Mouse (Mus musculus): ENCODE measurements around the gene Zfp804b. TPM values are rescaled to one million over a fixed set of nuclear protein-coding genes. Genes with fewer than 3 reads are reported as not detected.
"Not testable (repeated sequence)": the region's sequence is repeated elsewhere in the genome, so short reads cannot be mapped to it uniquely, and the experiment has no call there.

Zfp804b gene
- polyA plus RNA-seq (2011; ENCODE audit: insufficient read depth, insufficient read length, low read depth, missing spikeins): not detected in 2 replicates

DNA sequence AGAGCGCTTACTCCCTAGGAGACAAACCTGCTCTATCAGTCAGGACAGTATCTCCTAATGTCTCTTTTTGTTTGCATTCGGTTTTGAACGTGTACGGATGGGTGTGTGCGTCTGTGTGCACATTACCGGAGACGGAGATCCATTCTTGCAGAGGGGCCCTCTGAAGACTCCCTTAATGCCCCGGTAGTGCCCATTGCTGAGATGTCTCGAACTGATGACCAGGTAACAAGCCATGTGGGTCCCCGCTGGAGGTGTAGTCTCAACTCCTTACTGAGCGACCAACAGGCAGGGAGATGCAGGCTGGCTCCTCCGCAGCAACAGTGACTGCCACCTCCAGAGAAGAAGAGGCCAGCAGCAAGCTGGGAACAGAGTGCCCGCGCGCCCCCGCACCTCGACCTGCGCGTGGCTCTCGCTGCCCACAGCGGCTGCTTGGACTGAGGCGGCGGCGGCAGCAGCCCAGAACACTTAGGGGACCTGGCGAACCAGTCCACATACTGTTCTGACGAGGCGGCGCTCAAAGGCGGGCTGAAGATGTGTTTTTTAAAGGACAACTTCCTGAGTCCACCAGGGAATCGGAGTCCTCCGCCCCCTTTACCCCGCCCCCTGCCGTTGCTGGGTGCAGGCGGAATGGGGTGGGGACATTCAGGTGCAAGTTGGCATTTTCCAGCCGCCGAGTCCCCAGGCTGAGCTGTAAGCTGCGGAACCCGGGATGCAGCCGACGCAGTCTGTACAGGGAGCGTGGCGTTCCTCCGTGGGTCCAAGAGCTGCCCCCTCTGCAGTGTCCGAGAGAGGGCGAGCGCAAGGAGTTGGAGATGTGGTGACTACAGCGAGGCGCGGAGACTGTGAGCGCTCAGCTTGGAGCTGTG lies at the start of gene Zfp804b:
TSS of gene Zfp804b (minus strand) at position 612 of the 866 bp plus-strand sequence.
- H3K9me3 ChIP-seq (replicated peaks; ENCODE audit: control insufficient read depth, insufficient read depth, low read length, poor library complexity, severe bottlenecking): no peaks in the 10 kb centered on the region
- H3K4me1 ChIP-seq (ENCODE audit: control insufficient read depth, insufficient read depth, low read length): no peaks in the 10 kb centered on the region
- H3K36me3 ChIP-seq (ENCODE audit: control insufficient read depth, insufficient read depth, low read length, poor library complexity, severe bottlenecking): no peaks in the 10 kb centered on the region
- peak within 1 kb of the TSS; percentile 52 for H3K4me3 ChIP-seq (ENCODE audit: low read depth, low read length)
- H3K9ac ChIP-seq (ENCODE audit: low read depth, poor library complexity, severe bottlenecking): 0 out of 2 replicates have a peak within 1 kb of the TSS, but pooled peaks have one; percentile 18
- H3K27me3 ChIP-seq (ENCODE audit: control insufficient read depth, insufficient read depth, low read length, poor library complexity, severe bottlenecking): no peaks in the 10 kb centered on the region
- H3K27ac ChIP-seq (ENCODE audit: insufficient read depth, low read length): no peak within 1 kb of the TSS
- TF ChIP-seq EP300 (IDR thresholded peaks at IDR 0.05; ENCODE audit: insufficient read depth, low read depth, low read length): no peak
- no peak for TF ChIP-seq POLR2A (IDR thresholded peaks at IDR 0.05; ENCODE audit: insufficient read depth, low read length)
- no peak for TF ChIP-seq CTCF (IDR thresholded peaks at IDR 0.05; ENCODE audit: low read depth, low read length)

- not testable (repeated sequence) for H3K4me3 ChIP-seq (ENCODE audit: low read depth, low read length); H3K27me3 ChIP-seq (ENCODE audit: control insufficient read depth, insufficient read depth, low read length, poor library complexity, severe bottlenecking); H3K9ac ChIP-seq (ENCODE audit: low read depth, poor library complexity, severe bottlenecking); H3K9me3 ChIP-seq (replicated peaks; ENCODE audit: control insufficient read depth, insufficient read depth, low read length, poor library complexity, severe bottlenecking); H3K4me1 ChIP-seq (ENCODE audit: control insufficient read depth, insufficient read depth, low read length); H3K27ac ChIP-seq (ENCODE audit: insufficient read depth, low read length); H3K36me3 ChIP-seq (ENCODE audit: control insufficient read depth, insufficient read depth, low read length, poor library complexity, severe bottlenecking)
Observed at GRCm38 (mm10) chr5:7364616-7365015, 20.1 kb upstream of the Zfp804b start.

GRCm38 (mm10) chr5:7345011-7345389 lies 444 bp upstream of the Zfp804b start:
- H3K27ac ChIP-seq (ENCODE audit: insufficient read depth, low read length): no peak overlapping the region
- no peaks in the 10 kb centered on the region for H3K27me3 ChIP-seq (ENCODE audit: control insufficient read depth, insufficient read depth, low read length, poor library complexity, severe bottlenecking)
- TF ChIP-seq EP300 (IDR thresholded peaks at IDR 0.05; ENCODE audit: insufficient read depth, low read depth, low read length): no peak
- H3K9ac ChIP-seq (ENCODE audit: low read depth, poor library complexity, severe bottlenecking): 0 out of 2 replicates have a peak overlapping the region, but pooled peaks have one; percentile 18
- H3K4me3 ChIP-seq (ENCODE audit: low read depth, low read length): peak overlapping the region; percentile 52
- H3K36me3 ChIP-seq (ENCODE audit: control insufficient read depth, insufficient read depth, low read length, poor library complexity, severe bottlenecking): no peaks in the 10 kb centered on the region
- no peaks in the 10 kb centered on the region for H3K9me3 ChIP-seq (replicated peaks; ENCODE audit: control insufficient read depth, insufficient read depth, low read length, poor library complexity, severe bottlenecking)
- no peaks in the 10 kb centered on the region for H3K4me1 ChIP-seq (ENCODE audit: control insufficient read depth, insufficient read depth, low read length)

DNA sequence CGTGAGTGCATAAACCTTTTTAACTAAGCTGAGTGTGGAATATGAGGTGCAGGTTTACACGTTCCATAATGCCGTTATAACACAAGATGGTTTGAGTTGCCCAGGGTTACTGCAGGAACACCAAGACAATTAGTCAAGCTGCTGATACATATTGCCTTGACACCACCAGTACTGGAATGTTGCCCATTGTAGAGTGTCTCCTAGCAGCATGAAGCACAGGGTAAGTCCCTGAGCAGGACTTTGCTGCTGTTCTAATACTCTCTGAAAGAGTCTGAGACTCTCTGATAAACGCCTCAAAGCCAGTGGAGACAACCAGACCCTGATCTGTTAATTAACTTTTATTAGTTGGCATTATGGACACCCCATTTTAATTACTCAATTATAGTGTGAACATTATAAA lies 19.0 kb downstream of the Zfp804b start:
- H3K9ac ChIP-seq (ENCODE audit: low read depth, poor library complexity, severe bottlenecking): no peak overlapping the region
- TF ChIP-seq EP300 (IDR thresholded peaks at IDR 0.05; ENCODE audit: insufficient read depth, low read depth, low read length): no peak
- TF ChIP-seq POLR2A (IDR thresholded peaks at IDR 0.05; ENCODE audit: insufficient read depth, low read length): no peak
- TF ChIP-seq CTCF (IDR thresholded peaks at IDR 0.05; ENCODE audit: low read depth, low read length): no peak
- H3K36me3 ChIP-seq (ENCODE audit: control insufficient read depth, insufficient read depth, low read length, poor library complexity, severe bottlenecking): no peaks in the 10 kb centered on the region
- H3K4me1 ChIP-seq (ENCODE audit: control insufficient read depth, insufficient read depth, low read length): no peaks in the 10 kb centered on the region
- H3K27me3 ChIP-seq (ENCODE audit: control insufficient read depth, insufficient read depth, low read length, poor library complexity, severe bottlenecking): no peaks in the 10 kb centered on the region
- no peaks in the 10 kb centered on the region for H3K9me3 ChIP-seq (replicated peaks; ENCODE audit: control insufficient read depth, insufficient read depth, low read length, poor library complexity, severe bottlenecking)
- no peak overlapping the region for H3K27ac ChIP-seq (ENCODE audit: insufficient read depth, low read length)
- H3K4me3 ChIP-seq (ENCODE audit: low read depth, low read length): no peak overlapping the region

DNA sequence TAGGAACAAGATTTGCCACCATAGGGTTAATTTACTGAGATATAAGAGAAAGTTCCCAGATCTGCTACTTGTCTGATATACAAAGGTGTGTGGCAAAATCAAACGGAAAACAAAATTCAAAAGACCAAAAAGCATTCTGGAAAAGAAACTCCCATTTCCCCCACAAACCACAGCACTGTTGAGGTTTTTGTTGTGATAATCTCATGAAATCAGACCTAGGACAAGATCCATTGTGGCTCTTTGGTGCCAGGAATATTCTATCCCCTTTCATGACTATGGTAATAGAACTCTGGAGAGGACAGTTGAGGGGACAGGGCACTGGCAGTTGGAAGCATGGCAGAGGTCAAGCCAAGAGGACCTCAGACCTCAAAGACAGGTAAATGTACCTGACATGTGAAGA lies 40.7 kb downstream of the Zfp804b start, which contains the start of gene Tex47:
TSS of gene Tex47 (plus strand) at position 301 of the 400 bp plus-strand sequence.
- Histone ChIP-seq H3K27ac (ENCODE audit: insufficient read depth, low read length) (no peak within 1 kb of the TSS), H3K36me3 (ENCODE audit: control insufficient read depth, insufficient read depth, low read length, poor library complexity, severe bottlenecking) (no peaks in the 10 kb centered on the region), H3K4me3 (ENCODE audit: low read depth, low read length) (no peak within 1 kb of the TSS), H3K4me1 (ENCODE audit: control insufficient read depth, insufficient read depth, low read length) (no peaks in the 10 kb centered on the region), H3K27me3 (ENCODE audit: control insufficient read depth, insufficient read depth, low read length, poor library complexity, severe bottlenecking) (no peaks in the 10 kb centered on the region), H3K9me3 (replicated peaks; ENCODE audit: control insufficient read depth, insufficient read depth, low read length, poor library complexity, severe bottlenecking) (no peaks in the 10 kb centered on the region), H3K9ac (ENCODE audit: low read depth, poor library complexity, severe bottlenecking) (no peak within 1 kb of the TSS)
- TF ChIP-seq EP300 (IDR thresholded peaks at IDR 0.05; ENCODE audit: insufficient read depth, low read depth, low read length): no peak
- TF ChIP-seq POLR2A (IDR thresholded peaks at IDR 0.05; ENCODE audit: insufficient read depth, low read length): no peak
- no peak for TF ChIP-seq CTCF (IDR thresholded peaks at IDR 0.05; ENCODE audit: low read depth, low read length)

DNA sequence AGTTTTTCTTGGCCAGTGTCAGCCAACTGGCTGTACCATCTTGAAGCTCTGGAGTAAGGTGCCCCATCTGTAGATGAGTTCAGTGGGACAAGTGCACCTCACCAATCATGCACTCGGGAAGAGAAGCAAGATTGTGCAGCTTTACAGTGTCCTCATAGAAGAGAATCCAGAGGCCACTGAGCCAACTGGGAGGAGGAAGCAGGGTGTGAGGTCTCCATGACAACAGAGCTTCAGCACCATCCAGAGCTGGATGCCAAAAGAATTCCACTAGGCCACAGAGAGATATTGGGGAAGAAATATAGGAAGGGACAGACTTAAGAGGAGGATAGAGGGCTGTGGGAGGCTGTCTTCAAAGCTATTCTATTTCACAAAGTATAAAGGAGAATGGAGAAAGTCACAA lies 41.6 kb downstream of the Zfp804b start:
- H3K27ac ChIP-seq (ENCODE audit: insufficient read depth, low read length): no peak overlapping the region
- H3K9me3 ChIP-seq (replicated peaks; ENCODE audit: control insufficient read depth, insufficient read depth, low read length, poor library complexity, severe bottlenecking): no peaks in the 10 kb centered on the region
- no peaks in the 10 kb centered on the region for H3K36me3 ChIP-seq (ENCODE audit: control insufficient read depth, insufficient read depth, low read length, poor library complexity, severe bottlenecking)
- no peaks in the 10 kb centered on the region for H3K27me3 ChIP-seq (ENCODE audit: control insufficient read depth, insufficient read depth, low read length, poor library complexity, severe bottlenecking)
- H3K4me1 ChIP-seq (ENCODE audit: control insufficient read depth, insufficient read depth, low read length): no peaks in the 10 kb centered on the region
- TF ChIP-seq POLR2A (IDR thresholded peaks at IDR 0.05; ENCODE audit: insufficient read depth, low read length) (no peak), CTCF (IDR thresholded peaks at IDR 0.05; ENCODE audit: low read depth, low read length) (no peak), EP300 (IDR thresholded peaks at IDR 0.05; ENCODE audit: insufficient read depth, low read depth, low read length) (no peak)
- H3K4me3 ChIP-seq (ENCODE audit: low read depth, low read length): no peak overlapping the region
- no peak overlapping the region for H3K9ac ChIP-seq (ENCODE audit: low read depth, poor library complexity, severe bottlenecking)
